Mouse (Mus musculus) neural tube, embryonic 10.5 days (tissue): ENCODE measurements around the gene Cntnap5a.
"Not testable (repeated sequence)": the region's sequence is repeated elsewhere in the genome, so short reads cannot be mapped to it uniquely, and the experiment has no call there.

Experiments used
- DNase-seq: peaks from one replicate; pipeline ENCODE4 v3.0.0-alpha.2; 2017; ENCODE audit warnings: low spot score; ENCODE audit errors: extremely low spot score

Cntnap5a gene

DNA sequence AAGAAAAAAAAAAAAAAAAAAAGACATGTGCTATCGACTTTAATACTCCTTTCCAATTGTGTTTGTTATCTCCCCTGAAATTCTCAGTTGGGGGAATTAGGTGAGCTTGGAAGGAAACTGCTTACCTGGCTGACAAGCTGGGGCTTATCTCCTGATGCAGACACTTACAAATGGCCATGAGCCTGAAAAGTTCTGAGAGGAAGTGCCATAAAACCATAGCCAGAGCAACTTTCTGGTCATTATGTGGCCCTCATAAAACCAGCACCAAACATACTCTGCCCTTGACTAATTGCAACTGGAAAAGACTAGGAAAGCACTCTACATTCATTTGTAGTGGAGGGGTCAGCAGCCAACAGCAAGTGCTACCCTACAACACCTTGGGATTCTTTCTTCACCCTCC is 359.5 kb downstream of the Cntnap5a start:
- no peak for DNase-seq

DNA sequence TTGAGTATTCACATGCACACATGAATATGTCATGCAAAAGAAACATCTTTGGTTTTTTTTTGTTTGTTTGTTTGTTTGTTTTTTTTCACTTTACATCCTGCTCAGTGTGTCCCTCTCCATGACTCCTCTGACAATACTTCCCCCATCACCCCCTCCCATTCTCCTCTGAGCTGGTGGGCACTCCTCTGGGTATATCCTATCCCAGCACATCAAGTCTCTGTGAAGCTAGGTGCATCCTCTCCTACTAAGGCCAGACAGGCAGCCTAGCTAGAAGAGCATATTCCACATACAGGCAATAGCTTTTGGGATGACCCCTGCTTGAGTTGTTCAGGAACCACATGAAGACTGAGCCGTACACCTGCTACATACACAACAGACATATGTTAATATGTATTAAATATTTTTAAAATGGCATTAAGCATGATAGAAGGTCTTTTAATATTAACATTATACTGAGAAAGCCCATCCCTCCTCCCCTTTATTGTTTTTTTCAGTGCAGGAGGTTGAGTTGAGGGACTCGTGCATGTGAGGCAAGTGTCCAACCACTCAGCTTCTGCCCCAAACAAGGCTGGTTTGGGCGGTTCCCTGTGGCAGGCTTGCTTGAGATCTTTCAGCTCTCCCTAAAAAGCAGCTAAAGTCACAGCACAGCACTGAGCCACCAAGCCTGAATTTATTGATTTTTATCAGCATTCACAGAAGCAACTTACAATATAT is 422.6 kb downstream of the Cntnap5a start:
- DNase-seq, result no peak

DNA sequence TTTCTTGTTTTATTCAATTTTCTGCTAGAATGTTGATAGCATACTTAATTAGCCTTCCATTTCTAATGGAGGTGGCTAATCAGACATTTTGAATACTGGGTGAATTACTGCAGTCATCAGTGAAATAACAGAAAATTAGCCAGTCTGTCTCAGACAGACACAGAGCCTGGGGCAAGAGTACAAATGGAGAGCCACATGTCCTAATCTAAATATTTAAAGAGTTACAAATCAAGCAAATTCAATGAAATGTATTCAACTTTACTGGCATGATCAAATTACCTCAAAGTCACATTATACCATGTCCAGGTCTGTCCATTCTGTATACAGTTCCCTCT is 423.1 kb downstream of the Cntnap5a start:
- DNase-seq, result no peak

DNA sequence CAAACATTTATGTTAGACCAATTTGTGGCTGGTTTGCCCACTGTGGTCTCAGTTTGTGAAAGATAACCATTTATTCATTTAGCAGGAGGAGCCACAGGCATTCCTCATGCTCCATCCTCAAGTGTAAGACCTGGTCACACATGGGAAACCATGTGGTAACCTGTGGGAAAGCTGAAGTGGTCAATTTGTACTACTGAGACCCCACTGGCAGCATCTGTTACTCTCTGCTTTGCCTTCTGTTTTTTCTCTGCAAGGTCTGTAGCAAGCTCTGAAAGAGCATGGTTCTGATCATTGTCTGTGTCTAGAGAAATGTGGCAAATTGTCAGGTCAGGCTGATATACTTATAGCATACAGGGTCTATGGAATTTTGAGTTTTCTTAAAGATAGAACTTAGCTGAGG is 423.8 kb downstream of the Cntnap5a start:
- DNase-seq, result no peak

DNA sequence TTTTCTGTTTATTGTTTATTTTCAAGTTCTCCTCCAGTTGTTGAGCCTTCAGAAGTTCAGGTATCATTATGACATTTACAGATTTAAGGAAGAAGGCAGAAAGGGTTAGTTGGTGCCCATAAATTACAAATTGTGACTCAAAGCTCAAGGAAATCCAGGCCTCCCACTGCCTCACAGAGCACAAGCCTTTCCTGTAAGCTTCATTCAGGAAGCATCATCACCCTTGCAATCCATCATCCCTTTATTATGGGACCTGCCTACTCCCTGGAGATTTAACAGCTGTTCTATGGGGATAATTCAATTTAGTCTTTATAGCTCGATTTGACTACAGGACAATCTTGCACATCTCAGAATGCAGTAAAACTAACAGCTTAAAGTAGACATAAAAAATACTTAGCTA is 441.2 kb downstream of the Cntnap5a start:
- DNase-seq, result no peak

DNA sequence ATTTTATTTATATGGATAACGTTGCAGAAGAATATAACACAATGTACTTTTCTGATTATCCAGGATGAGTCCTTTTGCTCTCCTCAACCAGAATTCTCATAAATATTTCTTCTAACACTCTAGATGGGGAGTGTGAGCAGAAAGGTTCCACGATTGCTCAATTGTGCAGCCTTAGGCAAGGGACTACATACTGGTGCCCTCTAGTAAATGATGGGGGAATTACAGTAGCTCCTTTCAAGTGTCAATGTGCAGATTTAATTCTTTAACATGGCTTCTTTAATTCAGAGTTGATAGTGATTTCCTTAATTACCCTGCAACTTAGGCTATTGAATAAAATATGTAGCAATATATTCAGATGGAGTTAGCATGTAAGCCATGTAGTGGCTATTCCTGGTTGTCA is 442.5 kb downstream of the Cntnap5a start:
- no peak for DNase-seq

DNA sequence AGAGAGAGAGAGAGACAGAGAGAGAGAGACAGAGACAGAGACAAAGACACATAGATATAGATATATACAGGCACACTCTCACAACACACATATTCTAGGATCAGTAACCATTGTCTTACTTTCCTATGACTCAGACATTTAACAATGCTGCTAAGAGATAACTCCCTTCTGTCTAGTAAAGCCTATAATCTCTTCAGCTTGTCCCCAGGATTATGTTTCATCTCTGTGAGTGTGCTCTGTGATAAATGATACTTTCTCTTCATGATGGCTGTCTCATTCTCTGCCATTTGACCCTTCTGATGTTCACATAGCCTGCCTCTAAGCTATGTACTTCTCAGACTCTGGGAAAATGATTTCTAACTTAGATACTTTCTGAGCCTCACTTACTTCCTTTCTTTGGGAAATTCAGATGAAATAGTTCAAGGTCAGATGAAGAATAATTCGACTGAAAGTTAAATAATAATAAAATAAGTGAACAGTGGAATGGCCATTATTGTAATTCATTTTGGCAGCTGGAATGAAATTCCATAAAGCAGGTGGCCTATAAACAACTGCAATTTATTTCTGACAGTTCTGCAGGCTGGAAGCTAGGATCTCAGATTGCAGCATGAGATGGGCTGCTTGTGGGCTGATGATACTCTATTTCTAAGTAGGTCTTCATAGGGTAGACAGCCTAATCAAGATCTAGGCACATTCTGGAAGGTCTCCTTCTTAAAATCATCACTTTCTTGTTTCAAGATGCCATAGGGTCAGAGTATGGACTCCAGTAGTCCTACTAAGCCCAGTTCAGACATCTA is 444.1 kb downstream of the Cntnap5a start:
- no peak for DNase-seq

DNA sequence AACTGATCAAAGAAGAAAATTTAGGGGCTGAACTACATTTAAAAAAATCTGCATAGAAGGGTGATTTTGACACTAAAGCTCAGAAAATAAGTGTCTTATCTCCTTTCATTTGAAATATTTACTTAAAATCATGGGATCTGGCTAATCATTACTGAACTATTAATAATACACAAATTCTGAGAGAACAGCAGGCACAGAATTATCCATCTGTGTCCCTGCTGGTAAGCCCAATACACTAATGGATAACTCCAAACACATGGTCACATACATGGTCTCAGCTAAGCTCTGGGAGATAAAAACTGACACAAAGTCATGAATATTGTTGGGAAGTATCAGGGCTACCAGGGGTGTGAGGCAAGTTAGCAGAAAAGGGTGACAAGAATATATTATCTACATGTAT is 447.9 kb downstream of the Cntnap5a start:
- DNase-seq, result no peak

DNA sequence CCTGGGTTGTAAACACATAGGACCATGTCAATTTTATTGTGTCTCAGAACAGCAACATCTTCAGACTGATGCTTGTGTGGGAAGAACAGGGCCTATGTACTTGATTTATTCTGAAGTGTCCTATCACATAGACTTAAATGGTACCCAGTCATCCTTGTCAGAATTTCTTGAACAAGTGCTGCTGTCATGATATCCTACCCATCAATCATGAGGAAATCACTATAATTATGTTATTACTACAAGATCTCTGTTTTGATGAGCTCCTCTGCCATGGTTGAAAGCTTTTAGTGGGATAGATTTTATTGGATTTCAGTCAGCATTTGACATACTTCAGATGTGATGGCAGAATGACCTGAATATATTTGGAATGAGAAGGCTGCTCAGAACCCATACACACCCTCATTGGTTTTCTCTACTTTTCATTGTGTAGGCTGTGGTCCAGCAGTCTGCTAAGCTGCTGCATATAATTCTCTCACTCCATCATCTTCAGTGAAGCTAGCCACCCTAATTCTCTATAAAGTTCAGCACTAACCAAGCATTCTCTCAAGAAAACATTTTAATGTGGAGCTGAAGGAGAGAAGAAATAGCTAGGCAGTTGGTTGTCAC is 465.3 kb downstream of the Cntnap5a start:
- no peak for DNase-seq

DNA sequence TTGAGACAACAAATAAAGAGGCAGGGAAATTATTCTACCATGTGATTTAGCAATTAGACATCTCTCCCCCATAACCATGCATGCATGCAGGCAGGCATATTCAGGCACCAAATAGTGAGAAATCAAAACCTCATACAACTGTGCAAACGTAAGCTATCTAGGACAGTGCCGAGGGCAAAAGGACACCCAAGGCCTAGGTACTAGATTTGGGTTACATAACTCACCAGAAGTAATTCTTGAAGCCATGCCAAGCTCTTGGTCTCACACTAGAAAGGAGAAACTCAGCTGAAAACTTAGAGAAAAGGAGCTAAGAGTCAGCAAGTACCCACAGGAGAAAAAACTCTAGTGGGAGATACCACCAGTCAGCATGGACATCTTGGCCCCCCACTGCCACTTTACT is 499.9 kb downstream of the Cntnap5a start:
- DNase-seq, result no peak

DNA sequence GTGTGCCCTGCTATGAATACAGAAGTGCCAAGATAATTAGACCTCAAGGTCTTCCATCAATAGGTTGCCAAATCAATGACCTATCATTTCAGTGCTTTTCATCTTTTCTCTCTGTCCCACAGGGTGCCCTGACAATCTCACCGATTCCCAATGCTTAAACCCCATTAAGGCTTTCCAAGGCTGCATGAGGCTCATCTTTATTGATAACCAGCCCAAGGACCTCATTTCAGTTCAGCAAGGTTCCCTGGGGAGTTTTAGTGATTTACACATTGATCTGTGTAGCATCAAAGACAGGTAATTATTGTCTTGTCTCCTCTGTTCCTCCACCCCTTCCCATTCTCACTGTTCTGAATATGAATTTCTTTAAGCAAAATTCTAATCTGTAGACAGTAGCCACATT is 503.6 kb downstream of the Cntnap5a start:
- DNase-seq, result not testable (repeated sequence)

DNA sequence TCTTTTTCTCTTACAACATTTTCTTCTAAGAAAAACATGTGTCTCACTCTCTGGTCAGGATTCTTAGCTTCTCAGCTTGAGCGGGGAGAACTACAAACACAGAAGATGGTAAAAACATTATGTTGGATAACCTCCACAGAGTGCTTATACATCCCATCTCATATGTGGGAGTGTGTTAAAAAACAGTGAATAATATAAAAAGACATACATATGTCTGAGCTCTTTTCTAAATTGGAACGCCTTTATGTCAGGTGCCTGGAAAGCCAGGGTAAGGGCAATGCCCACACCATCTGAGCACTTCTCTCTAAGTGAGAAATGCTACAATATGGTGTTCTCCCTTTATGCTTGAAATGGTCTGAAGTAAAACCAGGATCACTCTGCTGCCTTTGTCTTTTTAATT is 507.7 kb downstream of the Cntnap5a start:
- DNase-seq, result no peak

DNA sequence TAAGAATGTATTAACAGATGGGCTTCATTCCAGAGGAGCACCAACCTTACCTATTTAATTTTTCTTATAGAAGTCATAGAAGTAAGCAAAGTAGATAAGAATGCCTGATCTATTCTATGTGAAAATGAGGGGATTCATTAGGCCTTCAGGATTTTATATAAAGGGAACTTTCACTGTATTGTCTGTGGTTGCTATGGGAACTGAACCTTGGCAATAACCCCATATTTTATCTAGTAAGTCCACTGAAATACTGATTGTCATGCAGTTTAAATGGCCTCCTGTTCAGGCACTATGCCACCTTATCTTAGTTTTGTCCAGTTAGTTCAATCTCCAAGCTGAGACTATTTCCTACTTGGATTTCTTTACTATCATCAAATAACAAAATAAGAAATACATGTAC is 532.3 kb downstream of the Cntnap5a start:
- DNase-seq, result no peak

DNA sequence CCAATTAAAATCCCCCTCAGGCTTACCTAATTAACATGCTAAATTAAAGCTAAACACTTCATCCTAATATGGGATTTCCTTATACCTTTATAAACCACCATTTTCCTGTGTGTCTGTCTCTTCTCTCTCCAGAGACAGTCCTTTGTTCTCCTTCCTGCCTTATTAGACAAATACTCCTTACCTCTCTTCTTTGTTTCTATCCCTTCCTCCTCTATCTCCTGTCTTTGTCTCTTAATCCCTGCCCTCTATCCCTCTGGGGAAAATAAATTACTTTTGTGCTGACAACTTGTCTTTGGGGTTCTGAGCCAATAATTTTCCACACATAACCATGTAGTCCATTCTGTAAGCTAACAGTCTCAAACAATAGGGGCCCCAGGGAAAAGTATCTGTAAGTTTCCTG is 556.0 kb downstream of the Cntnap5a start:
- DNase-seq, result no peak

DNA sequence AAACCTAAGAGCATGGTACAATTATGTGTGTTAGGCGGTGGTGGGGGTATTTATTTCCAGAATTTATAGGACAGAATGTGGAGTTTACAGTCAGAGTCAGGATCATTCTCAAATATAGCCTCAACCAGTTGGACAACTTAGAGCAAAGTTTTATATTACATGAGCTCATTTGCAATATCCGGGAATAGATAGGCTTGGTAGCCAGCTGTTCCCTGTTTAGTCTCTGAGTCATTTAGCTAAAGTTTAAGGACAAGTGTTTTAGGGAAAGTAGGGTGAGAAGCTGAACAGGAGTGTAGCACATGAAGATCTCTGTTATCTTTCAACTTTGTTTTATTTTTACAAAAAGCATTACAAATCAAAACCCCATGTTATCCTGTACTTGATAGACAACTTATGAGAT is 559.3 kb downstream of the Cntnap5a start:
- DNase-seq, result no peak

DNA sequence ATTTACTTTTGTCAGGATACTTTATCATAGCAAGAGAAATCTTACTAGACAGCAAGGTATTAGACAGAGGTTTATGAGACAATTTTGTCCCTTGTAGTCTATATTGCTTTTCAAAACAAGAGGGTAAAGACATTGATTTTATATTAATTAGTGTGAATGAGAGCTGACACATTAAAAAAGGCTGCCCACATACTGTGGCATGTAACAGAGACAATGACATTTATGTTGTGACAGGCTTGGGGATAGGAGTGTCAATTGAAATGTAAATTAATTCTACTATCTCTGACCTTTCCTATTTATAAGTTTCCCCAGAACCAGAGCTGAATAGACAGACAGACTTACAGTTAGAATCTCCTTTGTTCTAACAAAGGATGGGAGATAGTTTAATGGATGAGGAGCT is 596.6 kb downstream of the Cntnap5a start:
- DNase-seq, result no peak

DNA sequence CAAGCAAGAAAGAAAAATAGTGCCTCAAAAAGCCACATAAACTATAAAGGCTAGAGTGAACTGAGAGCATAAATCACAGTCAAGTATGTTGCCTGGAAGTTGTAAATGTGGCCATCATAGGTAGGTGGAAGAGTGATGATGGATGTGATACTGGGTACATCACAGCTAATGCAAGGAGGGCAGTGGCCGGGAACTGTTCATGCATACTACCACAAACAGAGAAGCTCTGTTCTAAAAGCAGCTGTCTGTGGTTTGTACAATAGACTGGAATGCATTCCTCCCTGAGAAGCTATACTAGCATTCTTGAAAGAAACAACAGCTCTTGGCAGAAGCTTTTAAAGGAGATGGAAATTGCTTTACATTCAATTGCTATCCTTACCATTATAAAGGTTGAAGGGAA is 599.4 kb downstream of the Cntnap5a start:
- DNase-seq, result no peak

DNA sequence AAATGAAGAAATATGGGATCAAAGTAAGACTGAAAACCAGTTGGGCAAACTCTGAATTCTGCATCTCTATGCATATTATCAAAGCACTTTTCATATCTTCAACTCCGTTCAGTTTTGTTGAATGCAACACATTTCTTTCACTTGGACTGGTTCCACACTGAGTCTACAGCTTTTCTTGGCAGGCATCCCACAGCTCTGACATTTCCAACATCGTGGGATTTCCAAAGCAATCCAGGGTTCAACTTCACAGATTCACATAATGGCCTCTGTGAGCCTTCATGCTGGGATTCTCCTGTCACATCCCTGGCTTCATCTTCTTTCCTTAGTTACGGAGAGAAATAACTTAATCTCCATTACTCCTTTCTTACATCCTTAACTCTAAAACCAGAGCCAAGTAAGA is 622.0 kb downstream of the Cntnap5a start:
- DNase-seq, result no peak

DNA sequence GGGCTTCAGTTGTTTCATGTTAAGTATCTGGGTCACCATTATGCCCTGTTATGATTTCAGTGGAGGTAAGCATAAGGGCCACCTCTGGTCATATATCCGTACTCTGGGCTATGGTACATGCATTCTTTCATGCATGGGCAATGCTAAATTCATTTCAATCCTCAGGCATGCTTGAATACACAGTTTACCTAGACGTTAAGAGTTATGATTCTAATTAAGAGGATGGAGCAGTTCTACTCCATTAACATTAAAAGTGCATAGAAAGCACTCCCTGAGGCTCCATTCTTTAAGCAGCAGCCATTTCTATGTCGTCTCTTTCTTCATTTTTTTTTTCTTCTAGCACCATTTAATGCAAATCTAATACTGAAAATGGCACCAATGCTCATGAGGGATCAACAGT is 627.0 kb downstream of the Cntnap5a start:
- DNase-seq, result no peak

DNA sequence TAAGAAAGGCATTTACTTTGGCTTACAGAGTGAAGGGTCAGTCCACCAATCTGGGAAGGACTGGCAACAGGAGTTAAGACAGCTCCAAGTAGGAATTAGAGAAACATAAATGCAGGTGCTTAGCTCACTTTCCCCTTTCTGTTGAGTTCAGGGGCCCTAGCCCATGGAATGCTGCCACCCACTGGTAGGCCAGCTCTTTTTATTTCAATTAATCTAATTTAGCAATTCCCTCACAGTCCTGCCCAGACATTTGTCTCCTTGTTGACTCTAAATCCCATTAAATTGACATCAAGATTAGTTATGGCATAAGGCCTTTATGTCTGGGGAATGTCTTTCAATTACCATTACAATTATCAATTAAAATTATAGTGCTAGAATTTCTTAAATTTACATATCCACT is 628.7 kb downstream of the Cntnap5a start:
- no peak for DNase-seq

DNA sequence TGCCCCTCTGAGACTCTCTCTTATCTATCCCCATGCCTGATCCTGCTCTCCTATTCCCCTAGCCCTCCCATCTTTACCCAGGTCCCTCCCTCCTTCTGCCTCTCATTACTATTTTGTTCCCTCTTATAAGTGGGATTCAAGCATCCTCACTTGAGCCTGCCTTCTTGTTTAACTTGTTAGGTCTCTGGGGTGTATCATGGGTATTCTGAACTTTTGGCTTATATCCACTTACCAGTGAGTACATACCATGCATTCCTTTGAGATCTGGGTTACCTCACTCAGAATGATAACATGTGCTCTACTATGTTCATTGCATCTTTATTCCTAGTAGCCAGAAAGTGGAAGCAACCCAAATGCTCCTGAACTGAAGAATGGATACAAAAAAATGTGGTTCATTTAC is 639.9 kb downstream of the Cntnap5a start:
- no peak for DNase-seq

DNA sequence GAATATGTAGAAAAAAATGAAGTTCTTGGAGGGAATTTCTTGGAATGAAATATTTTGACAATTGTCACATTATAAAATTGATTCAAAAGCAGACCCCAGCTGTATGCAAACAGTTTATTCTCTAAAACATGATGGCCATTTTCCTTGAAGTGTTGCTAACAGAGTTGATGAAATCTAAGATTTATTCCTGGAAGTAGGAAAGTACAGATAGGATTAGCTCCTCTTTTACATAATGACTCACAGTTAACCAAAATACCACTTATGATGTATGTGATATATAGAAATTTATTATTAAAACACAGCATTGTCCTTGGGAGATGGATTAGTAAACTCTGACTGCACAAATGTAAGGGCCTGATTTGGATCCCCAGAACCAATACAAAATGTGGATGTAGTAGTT is 669.1 kb downstream of the Cntnap5a start:
- DNase-seq, result no peak

DNA sequence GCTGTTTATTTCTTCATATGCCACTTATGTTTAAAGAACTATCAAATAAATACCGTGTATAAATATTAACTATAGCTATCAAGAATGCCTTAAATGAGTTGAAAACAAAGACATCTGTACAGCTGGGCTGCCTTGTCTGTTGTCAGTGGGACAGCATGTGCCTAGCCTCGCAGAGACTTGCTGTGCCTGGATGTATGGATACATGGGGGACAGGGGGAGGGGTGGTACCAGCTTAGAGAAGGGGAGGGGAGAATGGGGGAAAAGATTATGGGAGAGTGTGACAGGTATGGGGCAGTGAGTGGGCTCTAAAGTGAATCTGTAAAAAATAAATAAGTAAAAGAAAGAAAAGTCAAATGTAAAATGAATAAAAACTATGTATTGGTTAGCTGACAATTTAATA is 681.0 kb downstream of the Cntnap5a start:
- no peak for DNase-seq
